Mouse (Mus musculus) cerebellum, adult 9-11 months (tissue): ENCODE measurements around the gene Ypel2.

Experiments used
- DNase-seq: peaks from one replicate; pipeline ENCODE4 v3.0.0; 2022

The Ypel2 gene

DNA sequence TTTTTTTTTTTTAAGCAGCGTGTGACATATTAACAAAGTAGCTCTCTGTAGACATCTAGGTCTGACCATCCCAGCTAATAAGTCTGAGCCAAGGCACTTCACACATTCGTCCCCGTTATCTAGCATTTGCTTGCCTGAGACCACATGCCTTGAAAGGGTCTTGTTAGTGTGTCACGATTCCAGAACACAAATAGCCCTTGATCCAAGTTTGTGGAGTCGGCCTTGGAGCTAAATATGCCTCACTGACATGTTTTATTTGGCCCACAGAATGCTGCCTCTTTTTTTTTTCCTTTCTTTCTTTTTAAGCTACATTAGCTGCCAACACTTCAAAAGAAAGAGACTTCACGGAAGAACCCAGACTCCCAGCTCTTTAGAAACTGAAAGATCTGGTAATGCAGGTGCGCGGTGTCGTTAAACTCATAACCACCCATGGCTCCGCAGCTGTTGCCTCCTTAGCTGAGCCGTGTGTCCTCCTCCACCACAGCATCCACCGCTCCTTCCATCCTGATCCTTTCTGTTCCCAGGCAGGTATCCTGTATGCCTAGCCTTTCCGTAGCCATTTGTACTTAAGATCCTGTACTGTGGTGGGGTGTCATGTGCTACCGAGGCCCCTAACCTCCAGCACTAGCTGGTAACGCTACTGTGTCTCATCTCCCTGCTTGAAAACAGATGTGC lies 100.4 kb downstream of the Ypel2 start:
- no peak for DNase-seq
